Mouse (Mus musculus) forebrain, embryonic 14.5 days (tissue): ENCODE measurements around the gene Hnrnpll. TPM values are rescaled to one million over a fixed set of nuclear protein-coding genes. Genes with fewer than 3 reads are reported as not detected.

Experiments
- ATAC-seq: fragments of 200-750 bp; cut with Nextera tagmentation; 2 replicates; pipeline ENCODE4 v1.8.0; 2017; ENCODE audit warnings: mild to moderate bottlenecking, moderate library complexity
- DNase-seq: peaks from one replicate; pipeline ENCODE4 v3.0.0-alpha.2; 2015; ENCODE audit warnings: low spot score
- H3K27ac ChIP-seq: fragments of 300-500 bp; sonication (generic); 2 replicates; pipeline ENCODE4 v1.5.1; 2014; ENCODE audit warnings: low read depth, mild to moderate bottlenecking, control low read depth, low read length, moderate library complexity
- H3K27me3 ChIP-seq: fragments of 300-500 bp; sonication (generic); replicated peaks from 2 replicates; pipeline ENCODE4 v1.6.1; 2014; ENCODE audit warnings: low read length, control low read depth, mixed read lengths; ENCODE audit not compliant: control insufficient read depth, insufficient read depth
- H3K36me3 ChIP-seq: fragments of 300-500 bp; sonication (generic); 2 replicates; pipeline ENCODE4 v1.6.1; 2014; ENCODE audit warnings: low read length, control low read depth; ENCODE audit not compliant: control insufficient read depth, insufficient read depth
- H3K4me1 ChIP-seq: fragments of 300-500 bp; sonication (generic); 2 replicates; pipeline ENCODE4 v1.6.1; 2014; ENCODE audit warnings: antibody characterized with exemption, low read length, control low read depth; ENCODE audit not compliant: control insufficient read depth, insufficient read depth
- H3K4me2 ChIP-seq: fragments of 300-500 bp; sonication (generic); 2 replicates; pipeline ENCODE4 v1.6.1; 2014; ENCODE audit warnings: mild to moderate bottlenecking, control low read depth, low read length
- H3K4me3 ChIP-seq: fragments of 300-500 bp; sonication (generic); 2 replicates; pipeline ENCODE4 v1.5.1; 2014; ENCODE audit warnings: low read depth, low read length, control low read depth
- H3K9ac ChIP-seq: fragments of 300-500 bp; sonication (generic); 2 replicates; pipeline ENCODE4 v1.6.1; 2014; ENCODE audit warnings: mild to moderate bottlenecking, low read length, control low read depth, moderate library complexity
- H3K9me3 ChIP-seq: fragments of 300-500 bp; sonication (generic); replicated peaks from 2 replicates; pipeline ENCODE4 v1.6.1; 2016; ENCODE audit warnings: low read length, control low read depth, mixed read lengths; ENCODE audit not compliant: control insufficient read depth
- WGBS: fragments of 180-500 bp; shearing (Covaris S2); extraction: QIAGEN DNeasy Blood & Tissue Kit; methylation state at CpG from one replicate; pipeline ENCODE4 v1.1.7; 2014; 5-methylcytosine and 5-hydroxymethylcytosine counted together
- polyA plus RNA-seq: library from polyadenylated mRNA; unstranded; fragments of >200 nt; fragmentation: Nextera tagmentation; extraction: Ambion mirVana; gene quantifications from 2 replicates; pipeline ENCODE4 v1.2.1, GENCODE M21; 2014

The Hnrnpll gene
- polyA plus RNA-seq, 1 experiment from 2014 or later: 75.5 TPM

DNA sequence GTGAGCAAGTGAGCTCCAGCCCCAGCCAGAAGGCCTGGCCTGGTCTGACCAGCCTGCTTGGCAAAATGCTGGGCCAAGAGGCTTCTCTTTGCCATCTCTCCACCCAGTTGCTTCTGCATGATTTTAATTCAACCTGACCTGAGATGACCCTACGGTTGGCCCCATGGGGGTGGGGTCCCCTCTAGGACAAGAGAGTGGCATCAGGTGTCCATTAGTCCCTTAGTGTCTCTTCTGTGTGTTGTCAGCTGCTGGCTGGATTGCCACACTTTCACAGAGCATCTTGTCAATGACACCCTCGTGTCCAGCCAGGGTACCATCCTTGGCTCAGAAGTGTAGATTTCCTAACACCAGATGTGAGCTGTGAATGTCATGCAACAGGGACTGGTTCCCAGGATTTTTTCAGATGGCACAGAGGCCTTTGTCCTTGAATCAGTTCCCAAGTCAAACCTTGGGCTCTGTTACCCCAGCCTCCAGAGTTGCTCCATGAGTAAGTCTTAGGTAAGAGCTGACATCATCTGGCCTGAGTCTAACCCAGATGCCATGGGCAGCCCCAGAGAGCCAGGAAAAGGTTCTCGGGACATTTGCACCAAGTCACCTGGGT lies 66.9 kb downstream of the Hnrnpll start:
- H3K9ac ChIP-seq: no peak overlapping the region
- no peak overlapping the region for H3K4me3 ChIP-seq
- no peak for ATAC-seq
- H3K4me1 ChIP-seq: no peaks in the 10 kb centered on the region
- no peaks in the 10 kb centered on the region for H3K9me3 ChIP-seq
- no peaks in the 10 kb centered on the region for H3K27me3 ChIP-seq
- no peak overlapping the region for H3K27ac ChIP-seq
- 85% methylated on average over 3 of the region's 3 CpGs for WGBS
- H3K36me3 ChIP-seq: no peaks in the 10 kb centered on the region
- DNase-seq: no peak
- H3K4me2 ChIP-seq: no peak overlapping the region

DNA sequence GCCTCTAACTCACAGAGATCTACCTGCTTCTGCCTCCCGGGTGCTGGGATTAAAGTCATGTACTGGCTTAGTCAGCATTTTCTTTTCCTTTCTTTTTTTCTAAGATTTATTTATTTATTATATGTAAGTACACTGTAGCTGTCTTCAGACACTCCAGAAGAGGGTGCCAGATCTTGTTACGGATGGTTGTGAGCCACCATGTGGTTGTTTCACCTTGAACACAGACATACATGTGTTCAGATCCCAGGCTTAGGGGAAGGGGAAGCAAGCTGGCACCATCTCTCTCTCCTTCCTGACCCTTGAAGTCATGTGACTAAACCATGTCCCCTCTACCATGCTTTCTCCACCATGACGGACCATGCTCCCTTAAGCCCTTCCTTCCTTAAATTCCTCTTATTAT lies 70.0 kb downstream of the Hnrnpll start:
- Histone ChIP-seq H3K4me3 (no peak overlapping the region), H3K9ac (no peak overlapping the region), H3K36me3 (no peaks in the 10 kb centered on the region), H3K27me3 (no peaks in the 10 kb centered on the region), H3K9me3 (no peaks in the 10 kb centered on the region), H3K27ac (no peak overlapping the region), H3K4me1 (no peaks in the 10 kb centered on the region), H3K4me2 (no peak overlapping the region)
- DNase-seq (no peak), ATAC-seq (no peak)
- 85% methylated on average over 3 of the region's 3 CpGs for WGBS

GRCm38 (mm10) chr17:79991166-79991958 lies 70.8 kb downstream of the Hnrnpll start:
- Histone ChIP-seq H3K27ac (no peak overlapping the region), H3K4me1 (no peaks in the 10 kb centered on the region), H3K9me3 (no peaks in the 10 kb centered on the region), H3K4me3 (no peak overlapping the region), H3K27me3 (no peaks in the 10 kb centered on the region), H3K9ac (no peak overlapping the region), H3K4me2 (no peak overlapping the region), H3K36me3 (no peaks in the 10 kb centered on the region)
- DNase-seq (no peak), ATAC-seq (no peak)
- WGBS: 86% methylated on average over 12 of the region's 12 CpGs

DNA sequence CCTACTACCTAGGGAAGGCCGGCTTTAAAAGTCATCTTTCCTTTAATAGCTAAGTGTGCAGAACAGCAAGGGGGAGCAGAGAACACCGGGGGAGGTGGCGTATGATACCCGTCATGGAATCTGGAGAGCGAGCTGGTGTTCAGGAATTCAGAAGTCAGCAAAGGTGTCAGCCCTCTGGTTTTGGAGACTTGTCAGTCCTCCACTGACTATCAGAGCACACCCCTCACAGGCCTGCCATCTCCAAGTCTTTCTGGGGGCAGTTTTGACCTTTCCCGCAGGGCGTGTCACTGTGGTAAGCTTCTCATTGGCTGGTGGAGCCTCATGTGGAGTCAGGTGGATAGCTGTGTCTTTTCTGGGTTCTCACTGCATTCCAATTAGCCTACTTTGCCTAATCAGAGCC lies 72.0 kb downstream of the Hnrnpll start:
- 90% methylated on average over 7 of the region's 7 CpGs for WGBS
- DNase-seq (no peak), ATAC-seq (no peak)
- Histone ChIP-seq H3K36me3 (no peaks in the 10 kb centered on the region), H3K27ac (no peak overlapping the region), H3K4me1 (no peaks in the 10 kb centered on the region), H3K27me3 (no peaks in the 10 kb centered on the region), H3K9me3 (no peaks in the 10 kb centered on the region), H3K4me3 (no peak overlapping the region), H3K9ac (no peak overlapping the region), H3K4me2 (no peak overlapping the region)

DNA sequence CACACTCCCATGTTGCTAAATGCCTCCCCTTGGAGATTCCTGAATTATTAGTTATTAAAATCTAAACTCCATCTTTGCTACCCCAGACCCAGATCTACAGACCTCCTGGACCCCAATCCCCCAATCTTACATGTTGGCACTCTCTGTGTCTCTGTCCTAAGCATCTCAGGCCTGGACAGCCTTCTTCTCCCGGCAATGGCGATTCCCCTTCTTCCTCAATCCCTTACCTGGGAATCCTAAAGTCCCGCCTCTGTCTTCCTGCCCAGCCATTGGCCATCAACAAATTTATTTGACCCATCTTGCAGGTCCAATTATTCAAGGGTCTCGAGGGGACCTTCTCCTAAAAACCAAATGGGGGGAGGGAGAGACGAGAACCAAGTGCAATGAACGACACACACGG lies 77.7 kb downstream of the Hnrnpll start:
- no peak overlapping the region for H3K4me3 ChIP-seq
- no peak overlapping the region for H3K4me2 ChIP-seq
- no peaks in the 10 kb centered on the region for H3K27me3 ChIP-seq
- H3K36me3 ChIP-seq: no peaks in the 10 kb centered on the region
- DNase-seq (no peak), ATAC-seq (no peak)
- no peaks in the 10 kb centered on the region for H3K9me3 ChIP-seq
- H3K27ac ChIP-seq: no peak overlapping the region
- no peak overlapping the region for H3K9ac ChIP-seq
- 94% methylated on average over 7 of the region's 7 CpGs for WGBS
- H3K4me1 ChIP-seq: no peaks in the 10 kb centered on the region

- Histone ChIP-seq H3K27me3 (no peaks in the 10 kb centered on the region), H3K36me3 (no peaks in the 10 kb centered on the region), H3K4me1 (no peaks in the 10 kb centered on the region), H3K4me2 (no peak overlapping the region), H3K9me3 (no peaks in the 10 kb centered on the region), H3K4me3 (no peak overlapping the region), H3K9ac (no peak overlapping the region), H3K27ac (no peak overlapping the region)
- 78% methylated on average over 8 of the region's 8 CpGs for WGBS
- ATAC-seq: no peak
- no peak for DNase-seq
Observed at GRCm38 (mm10) chr17:79982955-79983529, 79.1 kb downstream of the Hnrnpll start.

GRCm38 (mm10) chr17:79982548-79982947 lies 79.6 kb downstream of the Hnrnpll start:
- H3K9me3 ChIP-seq: no peaks in the 10 kb centered on the region
- no peak for DNase-seq
- no peak for ATAC-seq

GRCm38 (mm10) chr17:79981758-79982481 lies 80.2 kb downstream of the Hnrnpll start:
- WGBS: 65% methylated on average over 12 of the region's 12 CpGs
- H3K4me2 ChIP-seq: no peak overlapping the region
- ATAC-seq: no peak
- H3K36me3 ChIP-seq: no peaks in the 10 kb centered on the region
- H3K27ac ChIP-seq: no peak overlapping the region
- H3K9ac ChIP-seq: no peak overlapping the region
- no peaks in the 10 kb centered on the region for H3K9me3 ChIP-seq
- no peak for DNase-seq
- H3K4me1 ChIP-seq: peaks cover 3% of the 10 kb centered on the region; the same call in 1 of the 2 replicates
- no peak overlapping the region for H3K4me3 ChIP-seq
- no peaks in the 10 kb centered on the region for H3K27me3 ChIP-seq

More at GRCm38 (mm10) chr17:79982548-79982947, 79.6 kb downstream of the Hnrnpll start:
- Histone ChIP-seq H3K4me2 (no peak overlapping the region), H3K4me3 (no peak overlapping the region), H3K36me3 (no peaks in the 10 kb centered on the region), H3K27ac (no peak overlapping the region), H3K27me3 (no peaks in the 10 kb centered on the region), H3K9ac (no peak overlapping the region), H3K4me1 (no peaks in the 10 kb centered on the region; the same call in 1 of the 2 replicates)
- WGBS: 48% methylated on average over 7 of the region's 7 CpGs
